Mouse (Mus musculus): ENCODE measurements around the gene Zfand2b. TPM values are rescaled to one million over a fixed set of nuclear protein-coding genes. Genes with fewer than 3 reads are reported as not detected.

The Zfand2b gene
- polyA plus RNA-seq, 1 experiment from 2014 or later: 27.2 TPM

DNA sequence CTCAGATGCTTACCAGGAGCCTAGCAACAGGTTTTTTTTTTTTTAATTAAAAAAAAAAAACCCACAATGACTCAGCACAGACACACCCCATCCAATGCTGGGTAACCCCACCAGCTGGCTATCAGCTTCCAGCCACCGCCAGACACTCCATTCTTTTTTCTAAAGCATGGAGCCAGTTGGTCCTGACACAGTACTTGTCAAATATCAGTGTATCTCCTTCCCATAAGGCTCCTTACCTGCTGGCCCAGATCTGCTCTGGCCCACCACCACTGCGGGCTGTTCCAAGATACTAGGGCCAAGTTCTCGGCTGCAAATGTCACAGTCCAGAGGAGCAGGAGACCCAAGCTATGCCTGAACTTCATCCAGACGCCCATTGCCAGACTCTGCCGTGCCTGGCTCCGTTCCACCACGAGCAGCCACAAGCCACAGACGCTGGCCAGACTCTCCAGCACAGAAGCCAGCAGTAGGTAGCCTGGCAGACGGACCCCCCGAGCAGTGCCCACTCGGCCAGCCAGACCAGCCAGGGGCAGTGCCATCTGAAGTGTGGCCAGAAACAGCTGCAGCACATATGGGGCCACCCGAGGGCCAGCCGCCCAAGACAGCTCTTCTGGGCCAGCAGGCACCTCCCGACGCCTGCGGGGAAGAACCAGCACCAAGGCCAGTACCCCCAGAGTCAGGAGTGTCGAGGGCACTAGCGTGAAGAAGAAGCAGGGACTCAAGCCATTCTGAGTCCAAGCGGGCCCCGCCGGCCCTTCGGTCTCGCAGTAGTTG lies 11.1 kb downstream of the Zfand2b start:
- WGBS: 5% methylated on average over 23 of the region's 23 CpGs
- Histone ChIP-seq H3K27me3 (replicated peaks) (no peaks in the 10 kb centered on the region), H3K4me3 (peak overlapping the region; percentile 72), H3K9ac (peak overlapping the region; percentile 84), H3K9me3 (no peaks in the 10 kb centered on the region), H3K4me2 (peak overlapping the region; percentile 99), H3K36me3 (peaks cover 69% of the 10 kb centered on the region), H3K27ac (replicated peaks) (peak overlapping the region; percentile 43), H3K4me1 (peaks cover 21% of the 10 kb centered on the region)
- peak; percentile 11; the same call in 1 of the 2 replicates for ATAC-seq (ENCODE audit: extremely low read depth, insufficient number of reproducible peaks, low FRiP score, low TSS enrichment)

DNA sequence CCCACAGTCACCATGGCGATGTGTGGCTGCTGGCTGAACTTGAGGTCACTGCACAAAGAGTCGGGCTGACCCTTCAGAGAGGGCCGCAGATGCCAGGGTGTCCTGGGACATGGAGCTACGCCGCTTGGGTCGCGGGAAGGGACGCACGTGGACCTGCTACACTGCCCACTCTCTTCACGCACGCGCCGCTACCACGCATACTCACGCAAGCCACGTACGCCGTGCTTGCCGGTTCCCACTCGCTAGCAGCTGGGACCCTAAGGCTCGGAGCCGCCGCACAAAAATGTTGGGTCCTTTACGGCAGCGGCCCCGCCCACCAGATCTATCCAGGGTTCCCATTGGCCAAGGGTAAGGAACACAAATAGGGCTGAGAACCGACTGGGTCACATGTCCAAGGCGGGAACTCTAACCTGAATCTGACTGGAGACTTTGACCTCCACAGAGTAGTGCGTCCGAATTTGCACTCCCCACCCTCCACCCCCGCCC lies 11.7 kb downstream of the Zfand2b start, which contains the start of gene Abcb6:
Abcb6 (minus strand) TSS at position 288 of the 486 bp plus-strand sequence.
- Histone ChIP-seq H3K4me1 (peaks cover 21% of the 10 kb centered on the region), H3K36me3 (peaks cover 70% of the 10 kb centered on the region), H3K27me3 (replicated peaks) (no peaks in the 10 kb centered on the region), H3K27ac (replicated peaks) (peak within 1 kb of the TSS; percentile 43), H3K9me3 (no peaks in the 10 kb centered on the region), H3K4me2 (peak within 1 kb of the TSS; percentile 99), H3K9ac (peak within 1 kb of the TSS; percentile 84), H3K4me3 (peak within 1 kb of the TSS; percentile 72)
- peak; percentile 81 for ATAC-seq (ENCODE audit: extremely low read depth, insufficient number of reproducible peaks, low FRiP score, low TSS enrichment)
- WGBS: under 1% methylated on average over 31 of the region's 31 CpGs

DNA sequence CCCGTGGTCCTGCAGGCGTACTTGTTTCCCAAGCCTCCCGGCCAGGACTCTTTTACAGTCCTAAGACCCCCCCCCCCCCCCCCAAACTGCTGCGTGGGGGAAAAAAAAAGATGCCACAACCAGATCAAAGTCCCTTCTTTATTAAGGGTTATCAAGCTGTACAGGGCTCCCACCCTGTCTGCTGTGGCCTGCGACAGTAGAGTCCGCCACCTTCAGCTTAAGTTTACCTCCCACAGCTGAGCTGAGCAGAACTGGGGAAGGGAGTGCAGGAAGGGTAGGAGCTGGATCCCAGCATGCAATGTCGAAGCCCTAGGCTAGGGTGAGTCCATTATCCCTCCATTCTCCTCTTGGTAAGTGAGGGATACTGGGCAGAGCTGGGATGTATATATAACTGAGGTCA lies 12.3 kb downstream of the Zfand2b start:
- 33% methylated on average over 7 of the region's 7 CpGs for WGBS
- Histone ChIP-seq H3K27ac (replicated peaks) (0 out of 2 replicates have a peak overlapping the region, but pooled peaks have one; percentile 24), H3K27me3 (replicated peaks) (no peaks in the 10 kb centered on the region), H3K4me1 (peaks cover 21% of the 10 kb centered on the region), H3K9ac (peak overlapping the region; percentile 58; the same call in 1 of the 2 replicates), H3K36me3 (peaks cover 70% of the 10 kb centered on the region), H3K9me3 (no peaks in the 10 kb centered on the region), H3K4me3 (peak overlapping the region; percentile 72), H3K4me2 (peak overlapping the region; percentile 99)
- no peak for ATAC-seq (ENCODE audit: extremely low read depth, insufficient number of reproducible peaks, low FRiP score, low TSS enrichment)

DNA sequence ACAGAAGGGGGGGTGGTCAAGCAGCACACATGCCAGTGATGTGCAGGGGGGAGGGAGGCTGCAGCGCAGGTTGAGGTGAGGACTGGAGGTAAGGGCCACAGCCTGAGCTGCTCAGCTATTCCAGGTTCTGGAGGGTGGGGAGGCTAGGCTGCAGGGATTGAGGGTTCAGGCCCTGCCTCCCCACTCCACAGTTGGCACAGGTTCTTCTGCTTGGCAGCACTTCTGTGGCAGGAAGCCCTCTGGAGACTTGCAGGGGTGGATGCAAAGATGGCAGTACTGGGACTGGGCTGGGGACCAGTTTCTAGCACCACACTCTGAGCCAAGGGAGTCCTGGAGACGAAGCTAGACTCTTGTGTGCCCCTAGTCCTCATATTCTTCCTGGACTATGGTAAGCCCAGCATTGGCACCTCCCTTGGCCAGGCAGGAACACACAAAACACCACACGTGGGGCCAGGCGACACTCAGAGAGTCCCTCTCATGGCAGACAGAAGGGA lies 13.0 kb downstream of the Zfand2b start:
- Histone ChIP-seq H3K27ac (replicated peaks) (no peak overlapping the region), H3K4me2 (no peak overlapping the region), H3K4me1 (peaks cover 21% of the 10 kb centered on the region), H3K9me3 (no peaks in the 10 kb centered on the region), H3K9ac (no peak overlapping the region), H3K27me3 (replicated peaks) (no peaks in the 10 kb centered on the region), H3K4me3 (no peak overlapping the region), H3K36me3 (peaks cover 70% of the 10 kb centered on the region)
- WGBS: 87% methylated on average over 4 of the region's 4 CpGs
- ATAC-seq (ENCODE audit: extremely low read depth, insufficient number of reproducible peaks, low FRiP score, low TSS enrichment): no peak

DNA sequence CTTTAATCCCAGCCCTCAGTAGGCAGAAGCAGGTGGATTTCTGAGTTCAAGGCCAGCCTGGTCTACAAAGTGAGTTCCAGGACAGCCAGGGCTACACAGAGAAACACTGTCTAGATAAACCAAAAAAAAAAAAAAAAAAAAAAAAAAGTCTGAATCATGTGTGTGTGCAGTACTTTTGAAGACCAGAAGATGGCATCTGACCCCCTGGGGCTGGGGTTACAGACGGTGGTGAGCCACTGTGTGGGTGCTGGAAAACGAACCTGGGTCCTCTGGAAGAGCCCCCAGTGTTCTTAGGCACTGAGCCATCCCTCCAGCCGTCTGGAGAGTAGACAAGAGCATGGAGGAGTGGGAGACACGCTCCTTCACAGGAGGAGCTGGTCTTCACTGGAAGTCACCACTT lies 13.7 kb downstream of the Zfand2b start:
- Histone ChIP-seq H3K9ac (no peak overlapping the region), H3K27me3 (replicated peaks) (no peaks in the 10 kb centered on the region), H3K4me2 (no peak overlapping the region), H3K4me1 (peaks cover 21% of the 10 kb centered on the region), H3K36me3 (peaks cover 70% of the 10 kb centered on the region), H3K27ac (replicated peaks) (no peak overlapping the region), H3K4me3 (no peak overlapping the region), H3K9me3 (no peaks in the 10 kb centered on the region)
- WGBS: 73% methylated on average over 4 of the region's 4 CpGs
- ATAC-seq (ENCODE audit: extremely low read depth, insufficient number of reproducible peaks, low FRiP score, low TSS enrichment): no peak

DNA sequence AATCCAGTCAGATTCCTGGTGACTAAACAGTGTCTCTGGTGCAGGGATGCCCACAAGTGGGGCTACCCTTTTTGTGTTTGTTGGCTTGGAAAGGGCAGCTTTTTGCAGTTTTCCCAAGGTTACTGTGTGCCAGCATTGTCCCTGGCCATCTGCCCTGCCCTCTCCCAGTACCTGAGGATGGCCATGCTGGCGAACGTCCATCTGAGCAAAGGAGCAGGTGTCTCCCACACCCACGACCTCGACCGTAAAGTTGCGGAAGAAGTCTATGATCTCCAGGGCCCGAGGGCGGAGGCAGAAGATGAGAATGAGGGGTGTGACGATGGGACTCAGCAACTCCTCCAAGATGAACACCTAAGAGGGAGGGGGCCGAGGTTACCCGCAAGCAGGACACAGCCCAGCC lies 17.0 kb downstream of the Zfand2b start:
- no peaks in the 10 kb centered on the region for H3K27me3 ChIP-seq (replicated peaks)
- WGBS: 93% methylated on average over 11 of the region's 11 CpGs
- no peaks in the 10 kb centered on the region for H3K9me3 ChIP-seq
- no peak overlapping the region for H3K4me2 ChIP-seq
- no peak overlapping the region for H3K4me3 ChIP-seq
- ATAC-seq (ENCODE audit: extremely low read depth, insufficient number of reproducible peaks, low FRiP score, low TSS enrichment): no peak
- peaks cover 88% of the 10 kb centered on the region for H3K36me3 ChIP-seq
- peaks cover 12% of the 10 kb centered on the region for H3K4me1 ChIP-seq
- no peak overlapping the region for H3K9ac ChIP-seq
- no peak overlapping the region for H3K27ac ChIP-seq (replicated peaks)

DNA sequence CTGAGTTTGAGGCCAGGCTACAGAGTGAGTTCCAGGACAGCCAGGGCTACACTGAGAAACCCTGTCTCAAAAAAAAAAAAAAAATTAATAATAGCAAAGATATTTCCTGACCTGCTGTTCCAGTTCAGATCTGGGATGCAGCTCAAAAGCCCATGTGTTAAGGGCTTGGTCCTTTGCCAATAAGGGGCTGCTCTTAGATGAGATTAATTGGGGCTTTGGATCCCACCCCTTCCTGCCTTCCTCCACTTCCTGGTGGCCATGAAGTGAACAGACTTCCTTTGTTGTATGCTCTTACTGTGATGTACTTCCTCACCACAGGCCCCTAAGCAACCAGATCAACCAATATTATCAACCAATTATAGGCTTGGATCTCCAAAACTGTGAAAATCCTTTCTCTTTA lies 18.7 kb downstream of the Zfand2b start:
- Histone ChIP-seq H3K27ac (replicated peaks) (no peak overlapping the region), H3K9me3 (no peaks in the 10 kb centered on the region), H3K36me3 (peaks cover 75% of the 10 kb centered on the region), H3K4me1 (peaks cover 15% of the 10 kb centered on the region), H3K27me3 (replicated peaks) (no peaks in the 10 kb centered on the region), H3K4me3 (no peak overlapping the region), H3K4me2 (no peak overlapping the region), H3K9ac (no peak overlapping the region)
- no peak for ATAC-seq (ENCODE audit: extremely low read depth, insufficient number of reproducible peaks, low FRiP score, low TSS enrichment)

DNA sequence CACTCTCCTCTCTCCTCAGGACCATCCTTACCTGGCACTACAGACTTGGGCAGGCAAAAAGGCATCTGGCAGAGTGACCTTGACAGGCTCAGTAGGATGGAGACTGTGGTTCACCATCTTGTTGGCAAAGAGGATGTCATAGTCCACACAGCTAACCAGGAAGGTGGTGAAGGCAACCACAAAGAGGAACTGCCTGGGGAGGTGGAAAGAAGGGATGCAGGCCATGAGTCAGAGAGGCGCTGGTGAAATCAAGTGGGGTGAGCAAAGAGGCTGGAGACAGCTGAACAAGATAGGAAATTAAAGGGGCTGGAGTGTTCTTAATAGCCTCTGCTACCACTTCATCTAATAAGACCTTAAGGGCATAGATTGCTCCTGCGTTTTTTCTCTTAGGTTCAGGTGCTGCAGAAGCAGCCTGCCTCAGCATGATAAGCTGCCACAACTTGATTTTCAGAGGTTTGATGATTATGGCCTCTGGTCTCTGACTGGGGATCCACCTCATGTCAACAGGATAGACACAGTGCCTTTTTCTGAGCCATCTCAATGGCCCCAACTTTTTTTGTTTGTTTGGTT lies 19.6 kb downstream of the Zfand2b start:
- H3K36me3 ChIP-seq: peaks cover 67% of the 10 kb centered on the region
- WGBS: 76% methylated on average over 2 of the region's 2 CpGs
- no peak overlapping the region for H3K27ac ChIP-seq (replicated peaks)
- H3K27me3 ChIP-seq (replicated peaks): no peaks in the 10 kb centered on the region
- H3K9me3 ChIP-seq: no peaks in the 10 kb centered on the region
- peaks cover 18% of the 10 kb centered on the region for H3K4me1 ChIP-seq
- H3K4me3 ChIP-seq: no peak overlapping the region
- H3K4me2 ChIP-seq: no peak overlapping the region
- no peak for ATAC-seq (ENCODE audit: extremely low read depth, insufficient number of reproducible peaks, low FRiP score, low TSS enrichment)
- no peak overlapping the region for H3K9ac ChIP-seq

DNA sequence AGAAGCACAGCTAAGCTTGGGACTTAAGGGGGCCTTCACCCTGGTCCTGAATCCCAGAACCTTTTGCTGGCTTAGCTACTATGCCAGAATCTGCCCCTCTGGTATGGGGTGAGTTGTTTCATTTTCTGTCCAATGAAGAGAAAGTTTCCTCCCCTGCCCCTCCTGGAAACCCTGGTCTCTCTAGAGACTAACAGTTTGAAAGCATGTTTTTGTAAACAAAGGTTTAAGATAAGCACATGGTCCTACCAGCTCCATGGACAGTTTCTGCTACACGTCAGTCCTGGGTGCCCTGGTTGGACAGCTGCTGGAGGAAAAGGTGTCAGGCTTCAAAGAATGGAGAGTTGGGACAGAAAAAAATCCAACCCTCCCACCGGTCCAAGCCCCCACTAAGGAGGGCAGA lies 22.1 kb downstream of the Zfand2b start:
- Histone ChIP-seq H3K9me3 (no peaks in the 10 kb centered on the region), H3K4me2 (peak overlapping the region; percentile 94), H3K27ac (replicated peaks) (0 out of 2 replicates have a peak overlapping the region, but pooled peaks have one; percentile 75), H3K36me3 (peaks cover 52% of the 10 kb centered on the region), H3K4me1 (peaks cover 27% of the 10 kb centered on the region), H3K27me3 (replicated peaks) (no peaks in the 10 kb centered on the region), H3K9ac (peak overlapping the region; percentile 94; the same call in 1 of the 2 replicates), H3K4me3 (peak overlapping the region; percentile 70)
- no peak for ATAC-seq (ENCODE audit: extremely low read depth, insufficient number of reproducible peaks, low FRiP score, low TSS enrichment)
- 33% methylated on average over 2 of the region's 2 CpGs for WGBS

DNA sequence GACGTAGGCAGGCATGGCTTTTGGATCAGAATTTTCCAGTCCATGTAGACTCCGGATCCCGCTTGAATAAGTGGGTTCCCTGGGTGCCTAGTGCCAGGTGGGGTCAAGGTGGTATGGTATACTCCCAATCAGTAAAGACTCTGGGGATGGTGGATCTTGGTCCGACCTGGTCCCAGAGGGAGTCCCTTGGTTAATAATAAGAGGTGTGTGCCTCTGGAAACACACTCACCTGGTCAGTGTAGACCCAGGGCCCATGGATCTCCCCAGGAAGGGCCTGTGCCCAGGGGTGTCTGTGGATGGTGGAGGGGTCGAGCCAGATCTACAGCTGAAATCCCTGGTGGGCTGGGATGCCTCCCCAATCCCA lies 22.8 kb downstream of the Zfand2b start:
- Histone ChIP-seq H3K4me3 (peak overlapping the region; percentile 70), H3K27me3 (replicated peaks) (no peaks in the 10 kb centered on the region), H3K4me2 (peak overlapping the region; percentile 94), H3K9ac (peak overlapping the region; percentile 94), H3K9me3 (no peaks in the 10 kb centered on the region), H3K36me3 (peaks cover 52% of the 10 kb centered on the region), H3K4me1 (peaks cover 27% of the 10 kb centered on the region), H3K27ac (replicated peaks) (peak overlapping the region; percentile 75)
- peak; percentile 9; the same call in 1 of the 2 replicates for ATAC-seq (ENCODE audit: extremely low read depth, insufficient number of reproducible peaks, low FRiP score, low TSS enrichment)
- WGBS: 41% methylated on average over 5 of the region's 5 CpGs

DNA sequence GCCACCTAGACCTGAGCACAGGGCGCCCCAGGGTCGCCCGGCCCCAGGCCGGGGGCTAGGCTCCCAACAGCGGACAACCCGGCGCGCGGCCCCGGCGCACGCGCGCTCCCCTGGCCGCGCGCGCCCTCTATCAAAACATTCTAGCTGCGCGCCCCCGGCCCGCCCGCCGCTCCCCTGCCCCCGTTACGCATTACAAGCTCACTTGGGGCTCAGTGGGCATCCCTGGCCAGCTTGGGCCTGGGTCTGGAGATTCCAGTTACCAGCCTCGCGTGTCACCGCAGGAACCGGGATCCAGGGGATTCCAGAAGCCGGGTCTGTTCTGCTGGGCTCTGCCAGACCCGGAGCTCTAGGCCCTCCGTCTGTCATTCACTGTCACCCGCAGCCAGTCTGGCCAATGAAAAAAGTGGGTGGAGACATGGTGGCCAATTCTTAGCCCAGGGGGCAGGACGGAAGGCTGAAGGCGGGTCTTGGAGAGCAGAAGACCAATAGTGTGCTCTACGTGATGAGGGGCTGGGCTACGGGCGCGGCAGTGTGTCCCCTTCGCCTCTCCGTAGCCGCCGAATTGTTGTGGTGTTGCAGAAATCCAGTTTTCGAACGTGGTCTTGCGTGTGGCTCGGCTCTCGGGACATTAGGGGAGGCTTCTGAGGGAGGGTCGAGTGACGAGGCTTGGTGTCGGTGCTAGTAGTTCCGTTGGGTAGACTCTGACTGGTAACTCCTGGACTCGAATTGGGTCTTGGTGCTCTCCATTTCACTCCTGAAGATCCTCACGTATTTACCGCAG lies 23.4 kb downstream of the Zfand2b start, which contains the start of the genes Ankzf1 and Atg9a:
Ankzf1 (plus strand) TSS at position 530 of the 781 bp plus-strand sequence.
Atg9a (minus strand) TSS at position 575 of the 781 bp plus-strand sequence.
- Histone ChIP-seq H3K9ac (peak within 1 kb of the TSS; percentile 94), H3K4me3 (peak within 1 kb of the TSS; percentile 70), H3K36me3 (peaks cover 52% of the 10 kb centered on the region), H3K27ac (replicated peaks) (peak within 1 kb of the TSS; percentile 96), H3K4me2 (peak within 1 kb of the TSS; percentile 94), H3K9me3 (no peaks in the 10 kb centered on the region), H3K27me3 (replicated peaks) (no peaks in the 10 kb centered on the region), H3K4me1 (peaks cover 27% of the 10 kb centered on the region)
- peak; percentile 98 for ATAC-seq (ENCODE audit: extremely low read depth, insufficient number of reproducible peaks, low FRiP score, low TSS enrichment)
- under 1% methylated on average over 55 of the region's 56 CpGs for WGBS

Data from heart, embryonic 13.5 days (tissue).